Mouse (Mus musculus) CD4-positive, CD25-positive, alpha-beta regulatory T cell, adult 4 months (primary cell): ENCODE measurements around the gene Stxbp6. TPM values are rescaled to one million over a fixed set of nuclear protein-coding genes. Genes with fewer than 3 reads are reported as not detected.

Experiments used
- ATAC-seq: one replicate; pipeline ENCODE4 v1.8.0; 2017
- polyA plus RNA-seq, 2 experiments: library from polyadenylated mRNA; unstranded; fragments of 100-300 nt; shearing (Covaris generic); gene quantifications; one replicate each; pipeline ENCODE4 v1.2.1; 2017

Stxbp6 gene
- polyA plus RNA-seq, 2 experiments from 2014 or later: not detected

- ATAC-seq: no peak
Measured at GRCm38 (mm10) chr12:44992847-44993246, 81.7 kb downstream of the Stxbp6 start.

- no peak for ATAC-seq
Measured at GRCm38 (mm10) chr12:44990379-44990778, 84.1 kb downstream of the Stxbp6 start.

DNA sequence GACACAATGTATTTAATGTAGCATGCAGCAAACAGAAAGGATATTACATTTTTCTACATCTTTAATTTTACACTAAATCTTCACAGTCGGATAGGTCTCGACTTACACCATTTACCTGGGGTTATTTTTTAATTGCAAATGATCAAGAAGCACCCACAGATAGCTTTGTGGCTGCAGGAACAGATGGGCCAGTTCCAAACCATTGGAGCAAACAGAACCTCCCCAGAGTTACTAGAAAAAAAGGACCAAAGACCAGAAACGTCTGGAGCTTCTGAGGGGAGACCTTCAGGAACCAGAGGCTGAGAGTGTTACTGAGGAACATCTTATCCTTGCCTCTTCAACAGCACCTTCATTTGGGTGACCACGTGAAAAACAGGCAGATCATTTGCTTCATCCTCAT is 85.5 kb downstream of the Stxbp6 start:
- no peak for ATAC-seq

DNA sequence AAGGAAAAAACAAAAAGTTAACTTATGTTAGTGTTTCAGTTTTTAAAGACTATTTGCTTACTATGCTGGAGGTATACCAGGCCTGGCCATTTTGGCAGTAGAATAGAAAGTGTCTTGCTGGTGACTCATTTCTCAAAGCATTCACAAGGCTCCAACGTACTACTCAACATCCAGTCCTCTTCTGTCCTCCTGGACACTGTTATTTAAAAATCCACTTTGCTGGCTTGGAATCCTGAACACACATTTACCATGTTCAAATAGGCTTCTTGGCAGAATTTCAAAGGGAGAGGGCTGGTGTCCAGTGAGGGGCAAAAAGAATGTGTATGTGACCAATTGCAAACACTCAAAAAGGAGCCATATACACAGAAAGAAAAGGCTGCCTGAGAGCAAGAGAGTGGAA is 86.7 kb downstream of the Stxbp6 start:
- no peak for ATAC-seq

DNA sequence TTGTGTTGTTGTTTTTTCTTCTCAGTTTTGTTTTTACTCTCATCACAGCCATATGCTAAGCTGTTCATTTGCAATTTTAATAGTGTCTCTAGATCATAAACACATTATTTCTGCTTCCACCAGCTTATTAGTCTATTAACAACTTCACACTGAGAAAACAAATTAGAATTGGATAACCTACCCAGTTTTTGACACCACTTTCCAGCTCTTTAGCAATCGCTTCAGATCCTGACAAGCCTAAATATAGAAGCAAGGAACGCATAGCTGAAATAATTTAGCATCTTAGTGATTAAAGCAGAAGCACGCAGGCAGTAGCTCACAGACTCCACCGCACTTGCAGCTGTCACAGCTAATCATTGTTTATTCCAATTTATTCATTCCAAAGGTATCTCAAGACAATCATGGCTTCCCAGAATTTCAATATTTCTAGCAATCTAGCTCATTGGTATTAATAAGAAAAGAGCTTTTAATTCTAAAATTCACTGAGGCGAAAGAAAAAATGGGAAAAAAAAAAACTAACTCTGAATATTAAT is 95.1 kb downstream of the Stxbp6 start:
- ATAC-seq: no peak

DNA sequence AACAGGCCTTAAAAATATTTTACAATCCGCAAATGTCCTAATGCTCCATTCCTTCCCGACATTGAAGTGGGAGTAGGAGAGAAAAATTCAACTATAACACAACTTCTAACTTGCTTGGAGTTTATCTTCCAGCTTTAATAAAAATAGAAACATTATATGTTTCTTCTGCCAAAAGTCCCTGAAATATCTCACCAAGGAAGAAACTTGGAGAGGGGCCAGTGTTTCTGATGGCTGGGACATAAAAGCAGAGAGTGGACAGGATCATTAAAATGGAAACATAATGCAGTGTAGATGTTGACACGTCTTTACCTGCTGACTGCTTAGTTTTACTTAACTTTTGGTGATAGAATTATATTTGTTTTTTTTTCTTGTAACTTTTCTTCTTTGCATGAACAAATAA is 99.2 kb downstream of the Stxbp6 start:
- ATAC-seq: no peak

DNA sequence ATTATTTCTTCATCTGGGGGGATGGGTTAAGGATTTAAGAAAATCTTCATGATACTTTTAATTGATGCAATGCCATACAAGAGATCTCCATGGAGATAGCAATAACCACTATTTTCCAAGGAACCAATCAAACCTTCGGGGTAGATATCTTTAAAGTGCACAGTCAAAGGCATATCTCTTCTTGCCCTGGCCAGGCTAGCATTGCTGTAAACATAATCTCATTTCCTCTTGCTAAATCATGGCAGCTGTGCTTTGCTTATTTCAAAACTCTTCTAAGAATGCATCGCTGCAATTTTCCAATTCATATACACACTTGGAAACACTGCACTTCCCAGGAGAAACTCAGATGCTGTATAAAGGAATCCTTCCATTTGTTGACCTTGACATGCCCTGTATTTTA is 103.0 kb downstream of the Stxbp6 start:
- no peak for ATAC-seq

DNA sequence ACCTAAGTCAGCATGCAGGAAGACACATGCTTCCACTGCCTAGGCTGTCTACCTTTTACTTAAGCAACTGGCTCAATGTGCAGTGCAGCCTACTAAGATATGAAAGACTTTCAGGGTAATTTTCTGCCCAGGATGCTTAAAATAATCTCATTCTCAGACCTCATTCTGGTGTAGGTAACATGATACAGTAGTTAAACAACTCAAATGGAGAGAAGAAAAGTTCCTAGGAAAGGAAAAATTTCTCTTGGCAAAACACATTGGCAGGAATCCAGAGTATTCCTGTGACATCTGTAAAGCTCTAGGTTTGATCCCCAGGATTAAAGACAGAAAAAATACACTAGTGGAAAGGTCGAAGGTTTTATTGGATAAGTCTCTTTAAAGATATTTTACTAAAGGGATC is 107.1 kb downstream of the Stxbp6 start:
- no peak for ATAC-seq

- no peak for ATAC-seq
Measured at GRCm38 (mm10) chr12:44957474-44957873, 117.0 kb downstream of the Stxbp6 start.

- ATAC-seq: no peak
Measured at GRCm38 (mm10) chr12:44953121-44953520, 121.4 kb downstream of the Stxbp6 start.

DNA sequence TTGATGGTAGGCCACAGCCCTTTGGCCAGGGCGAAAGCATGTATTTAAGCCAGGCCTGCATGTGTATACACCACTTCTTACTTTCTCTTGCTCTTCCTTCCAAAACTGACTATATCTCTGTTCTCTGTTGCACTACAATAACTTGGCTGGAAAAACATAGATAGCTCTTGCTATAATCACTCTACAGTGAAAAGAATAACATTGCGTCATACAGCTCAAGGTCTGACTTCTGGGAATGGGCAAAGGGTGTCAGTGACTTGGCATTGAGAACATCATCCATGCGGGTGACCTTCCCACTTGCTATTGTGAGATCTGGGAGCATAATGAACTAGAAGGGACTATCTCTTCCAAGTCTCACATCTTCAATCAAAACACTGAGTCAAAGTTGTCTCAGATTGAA is 122.4 kb downstream of the Stxbp6 start:
- no peak for ATAC-seq

DNA sequence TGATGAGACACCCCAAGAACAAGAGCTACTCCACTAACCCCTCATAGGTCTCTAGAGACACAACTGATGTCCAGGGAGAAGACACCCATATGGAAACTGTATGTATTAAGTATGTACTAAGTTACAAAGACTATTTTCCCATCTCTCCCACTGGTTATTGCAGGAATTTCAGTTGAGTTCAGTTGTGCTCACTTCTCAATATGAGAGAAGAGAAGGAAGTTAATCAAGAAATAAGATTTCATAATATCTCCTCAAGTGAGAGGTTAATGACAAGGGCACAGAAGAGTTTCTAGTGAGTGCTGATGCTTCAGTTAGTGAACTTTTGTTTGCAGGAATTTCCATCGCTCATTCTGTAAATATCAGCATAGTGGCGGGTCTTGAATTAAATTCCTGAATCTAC is 124.0 kb downstream of the Stxbp6 start:
- no peak for ATAC-seq

DNA sequence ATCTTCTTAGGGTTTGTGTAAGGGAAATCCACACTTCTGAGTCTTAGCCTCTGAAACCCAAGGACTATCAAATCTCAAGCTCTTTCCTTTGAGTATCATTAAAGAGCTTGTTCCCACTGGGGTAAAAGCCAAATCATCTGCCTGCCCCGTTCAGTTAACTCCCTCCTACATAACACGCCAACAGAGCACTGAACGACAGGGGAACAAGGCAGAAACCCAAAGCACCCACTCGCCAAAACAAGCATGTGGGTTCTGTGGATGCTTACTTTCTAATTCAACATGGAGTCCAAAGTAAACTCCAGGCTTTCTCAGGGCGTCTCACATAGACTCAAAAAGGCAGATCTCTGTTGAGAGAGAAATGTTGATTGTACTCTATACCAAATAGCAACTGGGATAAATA is 126.7 kb downstream of the Stxbp6 start:
- no peak for ATAC-seq

- ATAC-seq: no peak
Measured at GRCm38 (mm10) chr12:44940325-44940724, 134.2 kb downstream of the Stxbp6 start.

GRCm38 (mm10) chr12:44939106-44939505 is 135.4 kb downstream of the Stxbp6 start:
- ATAC-seq: no peak

DNA sequence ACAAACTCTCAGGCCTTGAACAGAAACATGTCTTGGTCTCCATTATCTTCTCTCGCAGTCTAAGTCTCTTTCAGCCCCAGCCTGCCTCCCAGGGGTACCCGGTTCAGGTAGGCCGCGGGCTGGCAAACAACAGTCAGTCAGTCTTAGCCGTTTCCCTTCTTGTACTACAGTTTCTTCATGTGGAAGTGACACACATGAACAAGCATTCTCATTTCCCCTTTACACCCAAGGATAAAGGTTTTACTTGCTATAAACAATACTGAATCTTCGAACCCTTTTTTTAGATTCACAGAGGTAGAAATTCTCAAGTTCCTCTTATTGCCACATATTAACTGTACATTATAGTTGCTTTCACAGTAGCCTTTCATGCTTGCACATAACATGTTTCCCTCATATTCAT is 141.6 kb downstream of the Stxbp6 start:
- no peak for ATAC-seq

DNA sequence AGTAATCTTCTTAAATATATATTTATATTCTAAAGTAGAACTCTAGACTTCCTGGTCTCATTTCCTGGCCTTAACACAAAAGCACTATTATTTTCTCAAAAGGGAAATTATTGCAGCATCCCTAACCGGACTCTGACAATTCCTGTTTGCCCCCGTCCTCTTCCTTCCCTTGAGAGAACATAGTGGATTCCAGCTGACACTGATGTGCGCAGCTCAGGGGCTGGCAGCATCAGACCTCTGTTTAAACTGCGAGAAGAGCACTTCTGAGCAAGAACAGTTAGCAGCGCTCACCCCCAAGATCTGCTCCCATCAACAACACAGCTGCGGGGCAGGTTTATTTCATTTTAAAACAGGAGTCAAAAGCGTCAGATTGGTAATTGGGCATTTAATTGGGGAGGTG is 142.8 kb downstream of the Stxbp6 start:
- no peak for ATAC-seq

- no peak for ATAC-seq
Measured at GRCm38 (mm10) chr12:44928456-44928855, 146.1 kb downstream of the Stxbp6 start.

GRCm38 (mm10) chr12:44925901-44926300 is 148.6 kb downstream of the Stxbp6 start:
- ATAC-seq: no peak

DNA sequence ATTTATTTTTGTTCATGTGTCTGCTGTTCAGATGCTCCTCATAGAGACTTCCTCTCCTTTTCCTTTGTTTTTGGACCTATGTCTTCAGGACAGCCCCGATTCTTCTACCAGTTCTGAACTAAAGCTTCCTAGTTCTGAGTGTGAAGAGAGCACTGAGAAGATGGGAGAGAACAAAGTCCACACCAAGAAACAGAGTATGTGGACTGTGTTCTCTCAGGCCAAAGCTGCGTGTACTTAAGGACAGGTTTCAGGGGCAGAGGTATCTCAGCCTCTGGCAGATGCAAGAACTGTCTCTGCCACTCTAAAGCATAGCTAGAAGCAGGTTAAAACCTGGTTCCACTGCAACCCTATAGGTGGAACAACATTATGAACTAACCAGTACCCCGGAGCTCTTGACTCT is 151.2 kb downstream of the Stxbp6 start:
- ATAC-seq: no peak

GRCm38 (mm10) chr12:44922241-44922640 is 152.3 kb downstream of the Stxbp6 start:
- ATAC-seq: no peak

DNA sequence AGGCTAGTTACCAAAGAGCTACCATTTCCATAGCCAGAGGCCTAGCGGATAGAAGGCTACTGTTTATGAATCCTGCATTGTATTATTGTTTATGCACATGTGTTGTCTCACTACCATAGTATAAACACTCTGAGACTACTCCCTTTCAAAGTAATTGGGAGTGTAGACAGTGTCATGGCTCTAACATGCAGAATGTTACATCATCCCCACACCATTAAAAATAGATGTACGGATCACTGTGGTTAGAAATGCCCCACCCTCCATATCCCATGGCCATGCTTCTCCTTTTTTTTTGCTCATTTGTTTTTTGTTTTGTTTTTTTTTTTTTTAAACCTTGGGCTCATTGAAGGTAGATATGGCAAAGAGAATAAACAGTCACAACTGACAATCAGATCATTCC is 154.9 kb downstream of the Stxbp6 start:
- no peak for ATAC-seq

DNA sequence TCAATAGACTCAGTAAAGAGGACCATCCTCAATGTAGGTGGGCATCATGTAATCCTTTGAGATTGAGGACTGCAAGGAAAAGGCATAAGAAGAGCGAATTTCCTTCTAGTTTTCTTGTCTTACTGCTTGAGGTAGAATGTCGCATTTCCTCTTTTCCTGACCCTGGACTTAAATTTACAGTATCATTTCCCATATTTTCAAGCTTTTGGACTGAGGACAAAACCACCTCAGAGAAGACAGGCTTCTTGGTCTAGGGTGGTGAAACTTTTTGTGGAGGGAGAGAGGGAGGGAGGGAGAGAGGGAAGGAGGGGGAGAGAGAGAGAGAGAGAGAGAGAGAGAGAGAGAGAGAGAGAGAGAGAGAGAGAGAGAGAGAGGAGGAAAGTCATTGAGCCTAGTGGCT is 155.6 kb downstream of the Stxbp6 start:
- no peak for ATAC-seq

GRCm38 (mm10) chr12:44913854-44914253 is 160.7 kb downstream of the Stxbp6 start:
- ATAC-seq: no peak

- ATAC-seq: no peak
Measured at GRCm38 (mm10) chr12:44908028-44908702, 166.3 kb downstream of the Stxbp6 start.
